Mouse (Mus musculus): ENCODE measurements around the gene Gstp3.
A peak's percentile ranks its signal among the peaks of the same experiment; 100 is the strongest.

The Gstp3 gene

GRCm38 (mm10) chr19:4059069-4059740 lies at the start of gene Gstp3:
Gene Gstp3 (minus strand): TSS chr19:4059569.
- no peak for DNase-seq (ENCODE audit: low read depth, low spot score)

- no peak for DNase-seq (ENCODE audit: low read depth, low spot score)
Measured at GRCm38 (mm10) chr19:4108535-4108934, 49.2 kb upstream of the Gstp3 start.

DNA sequence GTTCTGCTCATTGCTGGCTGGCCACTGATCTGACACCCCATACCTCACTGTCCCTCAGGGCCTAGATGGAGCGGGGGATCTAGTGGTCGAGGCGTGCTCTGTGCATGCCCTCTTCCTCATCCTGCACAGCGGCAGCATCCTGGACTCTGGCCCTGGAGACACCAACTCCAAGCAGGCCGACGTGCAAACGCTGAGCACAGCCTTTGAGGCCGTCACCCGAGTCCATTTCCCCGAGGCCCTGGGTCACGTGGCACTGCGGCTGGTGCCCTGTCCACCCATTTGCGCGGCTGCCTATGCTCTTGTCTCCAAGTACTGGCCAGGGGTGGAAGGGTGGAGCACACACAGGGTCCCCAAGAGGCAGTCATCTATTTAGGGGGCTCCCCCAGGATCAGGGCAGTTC lies 47.3 kb upstream of the Gstp3 start:
- DNase-seq (ENCODE audit: low read depth, low spot score) = no peak

- no peak for DNase-seq (ENCODE audit: low read depth, low spot score)
Measured at GRCm38 (mm10) chr19:4104675-4105194, 45.4 kb upstream of the Gstp3 start.

GRCm38 (mm10) chr19:4103792-4104191 lies 44.4 kb upstream of the Gstp3 start:
- DNase-seq (ENCODE audit: low read depth, low spot score) = no peak

GRCm38 (mm10) chr19:4103294-4103693 lies 43.9 kb upstream of the Gstp3 start:
- DNase-seq (ENCODE audit: low read depth, low spot score) = no peak

DNA sequence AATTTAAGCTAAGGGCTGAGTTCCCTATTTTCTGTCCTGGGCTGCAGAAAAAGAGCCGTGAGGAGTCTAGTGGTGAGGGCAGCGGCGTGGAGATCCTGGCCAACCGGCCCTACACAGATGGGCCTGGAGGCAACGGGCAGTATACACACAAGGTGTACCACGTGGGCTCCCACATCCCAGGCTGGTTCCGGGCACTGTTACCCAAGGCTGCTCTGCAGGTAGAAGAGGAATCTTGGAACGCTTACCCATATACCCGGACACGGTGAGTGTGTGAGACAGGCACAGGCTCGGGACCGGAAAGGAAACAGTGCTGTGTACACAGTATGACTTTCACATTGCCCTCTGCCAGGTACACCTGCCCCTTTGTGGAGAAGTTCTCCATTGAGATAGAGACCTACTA lies 43.3 kb upstream of the Gstp3 start:
- DNase-seq (ENCODE audit: low read depth, low spot score) = no peak

DNA sequence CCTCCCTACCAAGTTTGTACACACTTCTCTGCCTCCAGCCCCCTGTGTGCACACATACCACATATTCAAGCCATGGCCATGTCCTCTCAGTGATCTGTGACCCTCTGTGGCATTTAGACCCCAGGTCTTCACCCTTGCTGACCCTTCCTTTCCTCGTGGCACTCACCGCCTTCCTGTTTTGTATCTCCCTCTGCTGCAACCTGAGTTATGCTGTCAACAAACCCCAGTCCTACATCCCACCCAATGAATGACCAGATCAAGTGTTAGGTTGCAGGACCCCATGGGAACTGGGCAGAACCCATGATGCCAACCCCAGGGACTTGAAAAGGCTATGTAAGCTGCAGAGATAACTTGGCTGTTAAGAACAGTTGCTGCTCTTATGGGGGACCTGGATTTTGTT lies 42.7 kb upstream of the Gstp3 start:
- no peak for DNase-seq (ENCODE audit: low read depth, low spot score)

GRCm38 (mm10) chr19:4101466-4101865 lies 42.1 kb upstream of the Gstp3 start:
- DNase-seq (ENCODE audit: low read depth, low spot score) = no peak

- DNase-seq (ENCODE audit: low read depth, low spot score) = no peak
Measured at GRCm38 (mm10) chr19:4100718-4101261, 41.4 kb upstream of the Gstp3 start.

- no peak for DNase-seq (ENCODE audit: low read depth, low spot score)
Measured at GRCm38 (mm10) chr19:4099837-4100717, 40.7 kb upstream of the Gstp3 start, which contains the start of gene Pitpnm1. Gene Pitpnm1 (plus strand): TSS chr19:4099998.

DNA sequence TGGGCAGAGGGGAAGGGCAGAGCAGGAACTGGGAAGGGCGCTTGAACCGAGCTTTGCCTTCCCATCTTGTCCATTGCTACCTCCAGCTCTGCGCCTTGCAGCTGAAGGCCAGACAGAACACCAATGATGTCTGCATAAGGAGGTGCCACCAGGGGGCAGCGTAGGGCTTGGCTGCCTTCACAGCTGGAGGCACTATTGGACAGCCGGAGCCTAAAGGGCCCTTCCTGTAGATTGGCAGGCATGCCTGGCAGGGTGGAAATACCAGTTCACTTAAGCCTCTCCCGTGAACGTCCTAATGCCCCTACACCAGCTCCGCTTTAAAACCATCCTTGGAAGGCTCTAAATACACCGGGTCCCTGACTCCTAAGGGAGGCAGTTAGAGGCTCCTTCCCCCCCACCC lies 39.7 kb upstream of the Gstp3 start:
- peak; percentile 62 for DNase-seq (ENCODE audit: low read depth, low spot score)

- no peak for DNase-seq (ENCODE audit: low read depth, low spot score)
Measured at GRCm38 (mm10) chr19:4098426-4098825, 39.1 kb upstream of the Gstp3 start.

GRCm38 (mm10) chr19:4097441-4097825 lies 38.1 kb upstream of the Gstp3 start:
- DNase-seq (ENCODE audit: low read depth, low spot score) = peak; percentile 76

- DNase-seq (ENCODE audit: low read depth, low spot score) = peak; percentile 98
Measured at GRCm38 (mm10) chr19:4096642-4097440, 37.5 kb upstream of the Gstp3 start, which contains the start of gene Cdk2ap2. Gene Cdk2ap2 (plus strand): TSS chr19:4097182.

DNA sequence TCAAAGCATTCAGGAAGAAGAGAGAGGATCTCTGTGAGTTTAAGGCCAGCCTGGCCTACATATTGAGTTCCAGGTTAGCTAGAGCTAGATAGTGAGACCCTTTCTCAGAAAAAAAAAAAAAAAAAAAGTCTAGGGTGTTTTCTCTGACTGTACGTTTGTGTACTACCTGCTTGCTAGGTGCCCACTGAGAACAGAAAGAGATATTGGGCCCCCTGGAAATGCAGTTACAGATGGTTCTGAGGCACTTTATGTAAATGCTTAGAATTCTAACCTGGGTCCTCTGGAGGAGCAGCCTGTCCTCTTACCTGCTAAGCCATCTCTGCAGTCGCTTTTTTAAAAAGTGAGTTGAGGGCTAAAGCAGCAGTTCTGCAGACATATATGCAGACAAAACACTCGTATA lies 36.4 kb upstream of the Gstp3 start:
- no peak for DNase-seq (ENCODE audit: low read depth, low spot score)

GRCm38 (mm10) chr19:4094774-4095303 lies 35.5 kb upstream of the Gstp3 start:
- no peak for DNase-seq (ENCODE audit: low read depth, low spot score)

DNA sequence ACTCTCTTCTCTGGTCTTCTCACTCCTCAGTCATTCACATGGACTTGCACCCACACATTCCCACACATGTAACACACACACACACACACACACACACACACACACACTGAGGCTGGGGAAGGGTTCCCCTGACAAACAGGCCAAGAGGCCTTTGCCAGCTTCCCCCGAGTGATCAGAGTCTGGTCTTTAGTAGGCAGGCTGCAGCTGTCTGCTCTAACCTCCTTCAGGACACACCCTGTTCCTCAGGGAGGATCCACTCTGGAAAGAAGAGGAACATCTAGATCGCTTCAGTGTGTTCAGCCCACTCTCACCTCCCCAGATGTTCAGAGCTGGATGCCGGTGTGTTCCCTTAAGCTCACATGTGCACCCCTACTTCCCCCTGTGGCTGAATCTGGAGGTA lies 35.0 kb upstream of the Gstp3 start:
- no peak for DNase-seq (ENCODE audit: low read depth, low spot score)

DNA sequence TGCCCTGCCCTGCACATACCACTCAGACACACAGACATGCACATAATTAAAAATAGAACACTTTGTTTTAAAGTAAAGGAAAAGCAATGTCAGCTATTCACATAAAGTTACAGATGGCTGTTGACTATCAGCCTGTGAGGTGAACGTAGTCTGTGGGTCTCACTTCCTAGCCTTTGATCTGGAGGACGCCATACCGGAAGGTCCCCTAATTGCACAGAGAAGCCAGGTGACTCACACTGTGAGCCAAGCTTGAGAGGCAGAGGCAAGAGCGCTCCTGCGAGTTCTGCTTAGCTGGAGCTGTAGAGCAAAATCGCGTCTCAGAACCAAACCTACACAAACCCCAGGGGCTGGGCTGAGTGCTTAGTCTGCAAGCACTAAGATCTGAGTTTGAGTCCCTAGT lies 34.4 kb upstream of the Gstp3 start:
- DNase-seq (ENCODE audit: low read depth, low spot score) = no peak

- no peak for DNase-seq (ENCODE audit: low read depth, low spot score)
Measured at GRCm38 (mm10) chr19:4092750-4093149, 33.4 kb upstream of the Gstp3 start.

GRCm38 (mm10) chr19:4091383-4091782 lies 32.0 kb upstream of the Gstp3 start:
- DNase-seq (ENCODE audit: low read depth, low spot score) = no peak

All from WW6 (cell line).